Mouse (Mus musculus) cerebellum, postnatal 4 days (tissue): ENCODE results near the gene Rock2.
A peak's percentile ranks its signal among the peaks of the same experiment; 100 is the strongest.

Experiments
- DNase-seq, 2 experiments: peaks; one replicate each; pipeline ENCODE4 v3.0.0; 2022; ENCODE audit warnings: low spot score in 2 of 2, mixed read lengths in 1 of 2

The Rock2 gene

DNA sequence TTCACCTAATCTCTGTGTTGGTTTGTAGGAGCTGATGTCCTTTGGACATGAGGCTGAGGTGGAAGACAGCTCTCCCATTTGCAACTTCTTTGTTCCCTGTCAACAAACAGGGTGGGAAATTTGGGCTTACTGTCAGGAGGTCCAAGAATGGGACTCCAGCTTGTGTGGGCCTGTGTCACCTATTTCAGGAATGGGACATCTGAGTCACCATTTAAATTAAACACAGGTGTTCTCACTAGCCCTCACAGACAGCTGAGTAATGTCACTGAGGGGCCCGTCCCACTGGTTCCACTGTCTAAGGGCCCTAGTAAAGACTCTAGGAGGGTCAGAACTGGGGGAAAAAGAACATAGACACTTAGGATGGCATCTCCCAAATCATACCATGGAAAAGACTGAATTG, 22.7 kb upstream of the Rock2 start:
- no peak for DNase-seq

DNA sequence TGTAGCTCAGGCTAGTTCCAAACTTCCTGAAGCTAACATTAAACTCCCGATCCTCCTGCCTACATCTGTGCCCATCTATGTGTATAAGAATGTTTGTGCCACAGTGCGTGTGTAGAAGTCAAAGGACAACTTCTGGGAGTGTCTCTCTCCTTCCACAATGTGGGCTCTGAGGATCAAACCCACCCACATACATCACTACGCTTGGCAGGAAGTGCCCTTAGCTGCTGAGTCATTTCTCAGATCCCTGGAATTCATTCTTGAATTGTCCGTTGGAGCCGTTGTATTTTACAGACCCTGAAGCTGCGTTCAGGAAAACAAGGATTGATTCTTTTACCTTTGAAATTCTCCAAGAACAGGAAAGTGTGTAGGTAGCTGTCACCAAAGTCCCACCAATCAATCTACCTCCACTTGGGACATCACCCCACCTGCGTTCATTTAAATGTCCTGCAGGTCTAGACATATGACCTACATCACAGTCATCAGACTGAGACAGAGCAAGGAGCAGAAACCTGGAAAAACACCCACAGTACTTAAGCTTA, 21.7 kb upstream of the Rock2 start:
- DNase-seq: no peak

DNA sequence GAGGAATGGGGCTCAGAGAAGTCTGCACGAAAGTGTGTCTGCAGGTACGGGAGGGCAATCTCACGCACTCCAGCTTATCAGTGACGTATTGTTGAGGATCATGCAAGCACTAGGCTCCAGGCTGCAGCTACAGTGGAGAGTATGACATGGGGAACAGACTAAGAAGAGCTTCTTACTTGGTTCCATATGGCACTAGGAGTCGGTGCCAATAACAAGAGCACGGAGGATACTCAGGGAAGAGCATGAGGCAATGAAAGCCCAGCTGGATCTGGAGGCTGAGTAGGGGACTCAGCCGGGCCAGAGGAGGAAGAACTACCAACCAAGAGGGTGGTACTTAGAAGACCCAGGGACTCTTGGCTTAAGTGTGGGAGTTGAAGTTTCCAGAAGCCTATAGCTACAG, 21.1 kb upstream of the Rock2 start:
- no peak for DNase-seq

DNA sequence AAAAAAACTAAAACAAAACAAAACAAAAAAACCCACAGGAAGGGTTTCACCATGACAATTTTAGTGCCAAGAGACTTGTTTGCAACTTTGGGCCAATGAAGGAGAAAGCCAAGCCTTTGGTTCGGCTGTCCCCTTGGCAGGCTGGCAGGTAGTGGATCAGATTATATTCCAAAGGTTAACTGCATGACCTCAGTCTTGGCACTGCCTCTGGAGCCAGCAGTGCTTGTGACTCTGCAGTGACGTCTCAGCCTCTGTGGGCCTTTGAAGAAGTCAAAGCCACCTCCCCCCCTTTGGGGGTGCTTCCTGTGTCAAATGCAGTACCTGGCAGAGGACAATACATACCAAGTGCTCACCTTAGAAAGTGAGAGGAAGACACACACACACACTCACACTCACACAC, 20.6 kb upstream of the Rock2 start:
- no peak for DNase-seq

DNA sequence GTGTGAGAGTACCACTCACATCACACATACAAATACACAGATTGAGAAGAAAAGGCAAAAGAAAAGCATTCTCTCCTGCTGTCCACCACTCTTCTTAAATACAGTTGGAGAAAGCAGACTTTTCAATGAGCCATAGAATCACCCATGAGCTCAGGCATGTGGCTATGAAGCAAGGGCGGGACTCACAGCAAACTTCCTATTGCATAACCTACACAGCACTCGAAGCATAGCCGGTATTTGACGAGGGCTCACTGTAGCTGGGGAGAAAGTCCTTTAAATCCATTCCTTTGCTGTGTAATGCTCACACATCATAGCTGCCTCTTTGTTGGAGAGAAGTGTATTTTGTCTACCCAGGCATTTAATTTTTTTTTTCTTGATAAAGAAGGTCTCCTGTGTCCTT, 19.4 kb upstream of the Rock2 start:
- DNase-seq: no peak

DNA sequence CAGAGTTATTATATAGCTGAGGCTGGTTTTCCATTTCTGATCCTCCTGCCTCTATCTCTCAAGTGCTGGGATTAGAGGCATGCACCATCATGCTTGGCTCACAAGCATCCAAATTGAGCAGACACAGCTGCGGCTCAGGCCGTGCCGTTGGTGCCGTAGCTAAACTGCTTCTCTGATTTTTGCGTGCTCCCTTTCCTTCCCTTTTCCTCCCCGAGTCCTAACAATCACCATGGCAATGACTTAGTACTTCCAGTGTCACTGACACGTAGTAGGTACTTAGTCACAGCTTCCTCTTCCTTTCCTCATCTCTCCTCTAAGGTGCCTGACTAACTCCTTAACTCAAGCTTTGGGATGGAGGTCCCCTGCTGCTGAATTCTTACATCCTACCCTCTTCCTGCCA, 19.0 kb upstream of the Rock2 start:
- no peak for DNase-seq

DNA sequence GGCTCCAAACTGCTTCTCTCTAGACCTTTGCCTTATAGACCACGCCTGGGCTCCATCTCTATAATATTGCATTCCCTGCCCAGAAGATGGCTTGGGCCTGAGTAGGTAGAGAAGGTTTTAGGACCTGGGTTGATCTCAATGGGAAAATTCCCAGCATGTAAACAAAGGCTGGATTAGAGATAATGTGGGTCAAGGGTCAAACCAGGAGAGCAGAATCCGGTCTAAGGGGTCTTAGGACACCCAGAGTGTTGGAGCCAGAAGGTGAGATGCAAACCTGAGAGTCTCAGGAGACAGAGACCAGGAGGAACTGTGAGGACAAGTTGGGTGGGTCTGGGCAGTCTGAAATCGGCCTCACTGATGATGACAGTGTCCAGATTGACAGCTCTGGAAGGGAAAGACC, 18.0 kb upstream of the Rock2 start:
- DNase-seq: no peak

DNA sequence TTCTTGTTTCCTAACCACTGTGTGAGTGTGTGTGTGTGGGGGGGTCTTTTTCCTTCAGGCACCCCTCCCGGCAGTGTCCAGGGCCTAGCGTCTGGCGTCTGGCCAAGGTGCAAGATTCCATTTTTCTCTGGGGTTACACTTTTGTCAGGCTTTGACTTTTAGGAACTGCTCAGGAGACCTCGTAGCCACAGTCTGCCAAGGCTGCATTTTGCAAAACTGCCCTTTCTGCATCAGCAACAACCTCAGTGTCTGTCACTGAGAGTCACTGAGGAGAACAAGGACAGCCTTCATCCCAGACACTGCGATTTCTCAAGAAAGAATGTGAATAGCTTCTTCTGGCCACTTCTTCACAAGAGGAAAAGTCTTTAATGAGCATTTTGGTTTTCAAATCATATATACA, 17.6 kb upstream of the Rock2 start:
- DNase-seq: no peak

DNA sequence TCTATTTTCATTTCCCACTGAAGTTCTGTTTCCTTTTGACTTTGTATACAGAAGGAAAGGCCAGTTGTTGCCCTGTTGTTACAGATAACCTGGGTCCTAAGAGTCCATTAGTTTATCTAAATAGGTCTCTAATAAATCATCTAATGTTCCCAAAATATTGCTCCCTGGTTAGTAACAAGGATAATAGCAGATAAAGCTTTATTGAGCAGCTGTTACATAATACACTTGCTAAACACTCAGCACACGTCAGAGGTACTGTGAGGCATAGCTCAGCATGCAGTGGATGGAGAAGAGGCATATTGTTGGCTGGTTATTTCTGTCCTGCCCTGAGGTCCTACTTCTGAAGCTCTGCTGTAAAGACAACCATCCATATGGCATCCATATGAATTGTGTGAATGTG, 17.0 kb upstream of the Rock2 start:
- DNase-seq: no peak

DNA sequence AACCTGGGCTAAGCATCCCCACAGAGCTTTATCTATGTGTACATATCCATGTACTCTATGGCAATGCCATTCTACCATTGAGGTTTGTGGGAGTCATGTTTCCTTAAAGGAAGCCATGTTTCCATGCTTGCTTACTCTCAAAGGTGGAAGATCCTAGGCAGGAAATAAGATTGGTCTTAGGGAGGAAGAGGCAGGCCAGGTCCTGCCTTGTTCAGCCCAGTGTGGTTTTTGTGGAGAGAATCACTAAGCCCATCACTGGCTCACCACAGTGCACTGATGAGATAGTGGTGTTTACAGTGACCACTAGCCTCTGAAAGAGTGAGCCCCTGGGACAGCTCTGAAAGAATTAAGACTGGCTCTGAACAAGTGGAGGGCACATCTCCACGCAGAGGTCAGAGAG, 15.3 kb upstream of the Rock2 start:
- DNase-seq: no peak

DNA sequence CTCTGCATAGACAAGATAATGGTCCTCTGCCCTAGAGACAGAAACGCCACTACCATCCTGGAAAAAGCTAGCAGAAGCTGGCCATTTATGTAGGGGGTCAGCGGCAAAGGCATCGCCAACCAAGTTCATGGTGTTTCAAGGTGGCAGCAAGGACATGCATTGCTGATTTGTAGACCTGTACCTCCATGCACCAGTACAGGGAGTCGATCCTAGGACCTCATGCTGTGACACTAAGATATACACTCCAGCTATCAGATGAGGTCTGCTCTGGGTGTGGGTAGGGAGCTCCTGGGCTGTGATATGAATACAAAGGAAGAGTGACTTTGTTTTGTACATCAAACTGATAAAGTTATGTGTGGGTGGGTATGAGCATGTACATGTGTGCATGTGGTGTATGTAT, 14.6 kb upstream of the Rock2 start:
- no peak for DNase-seq

DNA sequence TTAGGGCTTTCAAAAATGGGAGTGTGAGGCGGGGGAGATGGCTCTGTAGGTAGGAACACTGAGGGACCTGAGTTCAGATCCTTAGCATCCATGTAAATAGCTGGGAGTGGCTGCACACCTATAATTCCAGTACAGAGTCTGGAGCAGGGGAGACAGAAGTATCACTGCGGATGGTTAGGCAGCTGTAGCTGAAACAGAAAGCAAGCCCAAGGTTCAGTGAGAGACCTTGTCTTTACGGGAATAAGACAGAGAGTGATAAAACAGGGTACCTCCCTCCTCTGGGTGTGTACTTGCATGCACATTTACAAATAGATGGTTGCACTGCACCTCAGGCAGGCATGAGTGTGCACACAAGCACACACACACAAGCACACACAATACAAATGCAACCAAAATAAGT, 12.3 kb upstream of the Rock2 start:
- DNase-seq: no peak

DNA sequence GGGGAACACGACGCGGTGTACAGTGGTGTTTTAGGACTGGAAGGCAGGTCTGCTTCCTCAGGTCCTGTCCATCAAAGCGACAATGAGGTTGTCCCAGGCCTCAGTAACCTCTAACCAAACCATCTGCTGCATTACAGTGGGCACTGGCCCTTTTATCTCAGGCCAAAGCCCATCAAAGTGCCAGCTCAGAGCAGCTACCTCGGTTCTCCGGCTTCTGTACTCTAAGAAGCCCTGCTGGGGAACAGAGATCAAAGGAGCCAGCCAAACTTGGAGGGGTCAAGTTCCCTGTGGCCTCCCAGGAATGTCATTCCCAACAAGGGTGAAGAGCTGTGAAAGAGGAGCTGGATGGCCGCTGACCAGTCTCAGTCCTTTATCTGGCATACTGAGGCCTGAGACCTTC, 11.6 kb upstream of the Rock2 start:
- no peak for DNase-seq

DNA sequence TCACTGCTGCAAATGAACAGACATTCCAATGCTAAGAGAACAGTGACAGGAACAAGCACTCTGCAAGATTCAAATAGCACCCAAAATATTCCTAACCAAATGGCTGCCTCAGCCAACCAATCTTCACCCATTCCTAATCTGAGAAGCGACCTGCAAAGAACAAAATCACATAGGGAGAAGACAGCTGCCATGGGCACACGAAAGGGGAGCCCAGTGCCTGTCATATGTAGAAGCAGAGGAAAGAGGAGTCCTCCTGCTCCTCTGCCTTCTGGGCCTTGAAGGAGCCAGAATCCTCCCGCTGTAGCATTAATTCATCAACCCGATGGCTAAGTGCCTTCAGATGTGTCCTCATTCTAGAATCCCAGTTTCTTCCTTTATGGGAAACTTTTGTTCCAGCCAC, 10.2 kb upstream of the Rock2 start:
- no peak for DNase-seq

DNA sequence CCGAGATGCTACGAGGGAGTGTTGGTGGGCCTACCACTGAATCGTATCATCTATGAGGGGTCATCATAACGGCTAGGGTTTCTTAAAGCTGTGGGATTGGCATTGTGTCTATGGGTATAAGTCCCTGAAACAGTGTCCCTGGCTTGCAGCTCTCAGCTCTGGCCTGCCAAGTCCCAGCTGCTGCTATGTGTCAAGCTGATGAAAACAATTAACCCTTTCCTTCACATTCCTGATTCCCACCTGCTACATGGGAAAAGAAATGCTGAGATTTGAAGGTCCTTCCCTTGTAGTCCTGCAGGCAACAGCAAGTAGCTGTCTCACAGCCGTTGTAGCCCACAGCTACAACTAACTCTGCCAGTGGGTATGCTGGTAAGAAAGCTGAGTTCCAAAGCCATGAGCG, 8.3 kb upstream of the Rock2 start:
- DNase-seq: no peak

DNA sequence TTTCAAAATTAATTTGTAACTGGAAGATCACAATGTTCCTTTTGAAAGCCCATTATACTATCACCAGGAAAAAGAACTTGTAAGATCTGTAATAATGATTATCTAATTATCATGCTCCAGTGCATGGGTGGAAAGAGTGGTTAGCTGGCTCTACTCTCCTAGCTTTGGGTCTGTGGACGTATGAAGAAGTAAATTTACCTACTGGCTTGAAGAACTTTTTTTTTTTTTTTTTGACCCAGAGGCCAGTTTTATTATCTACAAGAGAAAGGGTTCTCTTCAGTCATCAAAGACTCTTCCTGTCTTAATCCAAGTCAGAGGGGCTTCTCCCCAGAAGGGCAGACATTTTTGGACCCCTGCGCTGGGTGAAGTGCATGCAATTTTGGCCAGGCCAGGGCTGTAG, 1.7 kb upstream of the Rock2 start:
- no peak for DNase-seq

DNA sequence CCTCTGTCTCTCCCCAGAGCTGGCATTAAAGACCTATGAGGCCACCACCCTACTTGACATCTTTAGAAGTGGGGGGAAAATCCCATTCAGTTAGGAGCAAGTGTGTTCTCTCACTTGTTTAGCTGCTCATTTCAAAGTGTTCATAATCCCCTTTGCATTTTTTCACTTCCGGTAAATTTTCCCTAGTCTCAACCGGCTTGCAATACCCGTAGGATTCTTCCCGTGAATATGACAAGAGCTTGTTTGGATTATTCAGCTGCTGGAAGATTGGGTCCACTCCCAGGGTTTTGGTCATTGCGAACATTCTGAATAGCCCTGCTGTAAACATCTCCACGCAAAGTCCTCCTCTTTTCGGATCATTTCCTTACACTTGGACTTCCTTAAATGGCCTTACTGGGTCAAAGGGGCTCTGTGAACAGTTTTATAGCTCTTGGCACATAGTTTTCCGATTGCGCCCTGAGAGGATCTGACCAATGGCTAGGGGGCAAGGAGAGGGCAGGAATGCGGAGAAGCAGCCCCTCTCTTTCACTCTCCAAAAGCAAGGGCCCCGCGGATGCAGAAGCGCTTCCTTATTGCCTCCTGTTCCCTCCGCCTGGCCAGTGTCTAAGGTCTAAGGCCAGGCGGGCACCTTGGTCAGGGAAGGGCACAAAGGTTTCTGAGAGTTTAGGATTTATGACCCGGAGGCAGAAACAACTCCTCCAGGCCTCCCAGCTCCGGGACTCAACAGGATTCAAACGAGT, 869 bp upstream of the Rock2 start:
- no peak for DNase-seq

DNA sequence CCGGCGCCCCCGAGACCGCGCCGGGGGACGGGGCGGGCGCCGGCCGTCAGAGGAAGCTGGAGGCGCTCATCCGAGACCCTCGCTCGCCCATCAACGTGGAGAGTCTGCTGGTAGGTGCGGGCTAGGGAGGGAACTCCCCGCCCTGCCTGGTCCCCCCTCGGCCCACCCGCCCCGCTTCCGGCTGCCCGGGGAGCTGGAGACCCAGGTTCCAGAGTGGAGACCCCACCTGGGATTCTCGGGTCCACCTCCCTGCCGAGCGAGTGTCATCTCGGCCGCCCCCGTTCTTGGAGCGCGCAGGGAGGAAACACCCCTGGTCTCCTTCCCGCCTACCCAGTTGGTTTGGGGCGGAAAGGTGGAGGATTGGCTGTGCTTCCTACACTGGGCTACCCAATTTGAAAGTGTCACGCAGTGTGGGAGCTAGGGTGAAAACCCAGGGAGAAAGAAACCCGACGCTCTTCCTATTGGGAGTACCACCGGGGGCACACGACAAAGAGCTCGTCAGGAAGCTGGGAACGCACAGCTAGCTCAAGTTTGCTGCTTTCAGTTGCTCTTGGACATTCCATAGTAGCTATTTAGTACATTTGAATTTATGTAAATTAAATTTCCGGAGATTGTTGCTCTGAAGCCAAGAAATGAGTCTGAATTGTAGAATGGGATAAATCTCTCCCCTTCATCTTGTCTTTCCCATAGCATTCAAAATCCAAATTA, 680 bp downstream of the Rock2 start:
- peak in 1 of 2 experiments; percentile 43 for DNase-seq

DNA sequence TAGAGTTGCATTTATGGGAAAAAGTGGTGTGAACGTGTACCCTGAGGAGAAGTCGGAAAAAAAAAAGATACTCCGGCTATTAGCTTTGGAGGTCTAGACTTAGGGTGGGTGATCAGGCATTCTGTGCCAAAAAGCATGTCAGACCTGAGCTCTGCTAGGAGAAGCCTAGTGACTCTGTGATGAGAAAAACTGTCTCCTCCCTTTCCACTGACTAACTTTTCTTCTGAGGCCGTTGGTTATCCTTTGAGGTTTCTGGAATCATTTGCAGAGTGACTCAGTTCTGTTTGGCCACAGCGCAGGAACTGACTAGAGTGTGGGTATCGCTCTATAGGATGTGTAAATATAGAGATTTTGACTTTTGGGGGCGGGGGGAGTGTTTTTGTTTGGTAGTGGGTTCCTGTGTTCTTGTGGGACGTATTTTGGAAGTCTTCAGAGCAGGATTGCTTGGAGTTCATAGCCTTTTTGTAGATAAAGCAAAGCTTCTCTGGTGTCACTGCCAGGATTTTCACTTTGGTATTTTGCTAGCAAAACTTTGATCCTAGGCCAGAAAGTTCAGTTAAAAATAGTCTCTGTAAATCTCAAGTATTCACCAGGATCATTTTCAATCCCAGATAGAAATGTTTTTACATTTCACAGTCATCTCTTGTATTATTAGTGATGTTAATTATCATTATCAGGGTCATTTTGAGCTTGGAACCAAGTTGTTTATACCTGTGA, 1.5 kb downstream of the Rock2 start:
- no peak for DNase-seq

DNA sequence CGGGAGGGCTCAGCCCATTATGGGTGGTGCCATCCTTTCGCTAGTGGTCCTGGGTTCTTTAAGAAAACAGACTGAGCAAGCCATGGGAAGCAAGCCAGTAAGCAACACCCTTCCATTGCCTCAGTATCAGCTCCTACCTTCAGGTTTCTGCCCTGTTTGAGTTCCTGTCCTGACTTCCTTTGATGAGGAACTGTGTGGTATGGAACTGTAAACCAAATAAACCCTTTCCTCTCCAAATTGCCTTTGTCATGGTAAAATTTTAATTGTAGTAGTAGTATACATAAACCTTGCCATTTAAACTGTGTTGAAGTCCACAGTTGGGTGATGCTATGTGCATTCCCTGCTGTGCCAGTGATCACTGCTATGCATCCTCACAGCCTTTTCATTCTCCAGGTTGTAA, 2.5 kb downstream of the Rock2 start:
- DNase-seq: no peak

DNA sequence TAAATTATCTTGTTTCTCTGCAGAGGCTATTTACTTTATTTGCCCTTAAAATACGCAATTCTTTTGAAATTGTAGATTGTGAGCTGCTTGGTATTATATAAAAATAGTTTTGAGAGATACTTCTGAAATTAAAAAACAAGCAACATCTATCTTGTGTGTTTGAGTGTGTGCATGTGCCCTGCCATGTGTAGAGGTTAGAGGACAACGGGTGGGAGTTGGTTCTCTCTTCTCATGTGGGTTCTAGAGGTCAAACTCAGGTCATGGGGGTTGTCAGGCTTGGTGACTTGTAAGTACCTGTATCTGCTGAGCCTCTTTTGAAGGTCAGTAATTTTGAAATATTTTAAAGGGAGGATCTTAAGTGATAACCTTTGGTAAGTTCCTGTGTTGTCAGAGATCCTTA, 3.5 kb downstream of the Rock2 start:
- DNase-seq: no peak

DNA sequence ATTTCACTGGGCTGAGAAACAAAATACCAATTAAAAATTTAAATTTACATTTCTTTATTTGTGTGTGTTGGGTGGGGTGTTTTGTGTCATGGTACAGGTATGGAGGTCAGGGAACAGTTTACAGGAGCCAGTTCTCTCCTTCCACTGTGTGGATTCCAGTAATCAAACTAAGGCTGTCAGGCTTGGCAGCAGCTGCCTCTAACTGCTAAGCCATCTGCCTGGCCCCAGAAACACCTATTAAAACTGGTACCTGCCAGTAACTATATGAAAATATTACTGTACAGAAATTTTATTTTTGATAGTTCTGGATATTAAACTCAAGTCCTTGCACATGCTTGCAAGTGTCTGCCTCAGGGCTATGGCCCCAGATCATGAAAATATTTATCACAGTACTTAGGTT, 4.1 kb downstream of the Rock2 start:
- no peak for DNase-seq
